Mouse (Mus musculus): ENCODE results near the gene Cdkn1a. TPM values are rescaled to one million over a fixed set of nuclear protein-coding genes. Genes with fewer than 3 reads are reported as not detected.

Cdkn1a gene
- polyA plus RNA-seq, 1 experiment: 293 TPM

DNA sequence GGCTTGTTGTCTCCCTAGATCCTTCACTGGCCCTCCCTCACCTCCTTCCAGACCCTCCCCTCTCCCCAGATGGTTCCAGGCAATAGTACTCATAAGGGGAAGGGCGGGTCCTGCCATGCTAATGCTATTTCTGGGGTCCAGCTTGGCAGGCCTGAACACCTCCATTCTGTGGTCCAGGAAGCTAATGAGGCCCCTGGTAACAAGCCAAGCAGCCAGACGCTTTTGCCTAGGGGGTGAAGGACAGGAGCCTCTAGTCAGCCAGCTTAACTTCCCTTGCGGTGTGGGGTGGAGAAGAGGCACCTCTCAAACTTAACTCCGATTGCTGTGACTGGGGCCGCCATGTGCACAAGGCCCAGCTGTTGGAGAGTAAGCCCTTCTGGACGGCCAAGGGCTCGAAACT is 59.0 kb downstream of the Cdkn1a start:
- H3K4me1 ChIP-seq (ENCODE audit: control insufficient read depth, insufficient read depth, insufficient read length, low read length): 0 out of 2 replicates have a peak, but pooled peaks cover 4% of the 10 kb centered on the region
- H3K27ac ChIP-seq (ENCODE audit: insufficient read depth, low read depth, low read length): no peak overlapping the region
- 83% methylated on average over 7 of the region's 7 CpGs for WGBS
- H3K36me3 ChIP-seq (ENCODE audit: control insufficient read depth, insufficient read depth, low read length): no peaks in the 10 kb centered on the region
- H3K27me3 ChIP-seq (ENCODE audit: control insufficient read depth, insufficient read depth, low read length): no peaks in the 10 kb centered on the region
- no peak overlapping the region for H3K4me3 ChIP-seq (ENCODE audit: low read depth, low read length)
- no peak for TF ChIP-seq POLR2A (IDR thresholded peaks at IDR 0.05; ENCODE audit: low read depth, low read length)
- TF ChIP-seq CTCF (IDR thresholded peaks at IDR 0.05; ENCODE audit: extremely low read depth, insufficient read length, insufficient replicate concordance, low read depth, low read length): no peak

Other genes starting within 250 kb of the Cdkn1a start
- gene Pnpla1, start 232.6 kb upstream of the Cdkn1a start, polyA plus RNA-seq (2012; rRNA removed): 0.46 and 0.77 TPM in 2 replicates
- 26.9 and 94.4 TPM in 2 replicates for gene 4930539E08Rik, start 175.7 kb upstream of the Cdkn1a start, polyA plus RNA-seq (2012; rRNA removed)
- 0.22 TPM in 1 of 2 replicates, not detected in the other for gene Pxt1, start 147.1 kb upstream of the Cdkn1a start, polyA plus RNA-seq (2012; rRNA removed)
- 12.7 and 36.3 TPM in 2 replicates for gene Kctd20, start 139.0 kb upstream of the Cdkn1a start, polyA plus RNA-seq (2012; rRNA removed)
- gene Stk38, start 83.0 kb upstream of the Cdkn1a start, polyA plus RNA-seq (2012; rRNA removed): 35.5 and 105 TPM in 2 replicates
- gene Srsf3, start 58.3 kb upstream of the Cdkn1a start, polyA plus RNA-seq (2012; rRNA removed): 35.9 and 69.4 TPM in 2 replicates
- 0.37 and 2.5 TPM in 2 replicates for gene Rab44, start 23.2 kb downstream of the Cdkn1a start, polyA plus RNA-seq (2012; rRNA removed)
- 0.71 and 2.3 TPM in 2 replicates for gene Cpne5, start 147.2 kb downstream of the Cdkn1a start, polyA plus RNA-seq (2012; rRNA removed)
- gene Ppil1, start 173.2 kb downstream of the Cdkn1a start, polyA plus RNA-seq (2012; rRNA removed): 16.3 and 26.0 TPM in 2 replicates
- 22.9 and 48.7 TPM in 2 replicates for gene BC004004, start 177.8 kb downstream of the Cdkn1a start, polyA plus RNA-seq (2012; rRNA removed)
- 1.6 and 4.7 TPM in 2 replicates for gene Pi16, start 226.7 kb downstream of the Cdkn1a start, polyA plus RNA-seq (2012; rRNA removed)

All from small intestine, adult 2 months (tissue).